Mouse (Mus musculus) Muller cell, postnatal 12 days (primary cell): ENCODE results near the gene Dab1.

Experiments
- DNase-seq: peaks from one replicate; pipeline ENCODE4 v3.0.0-alpha.2; 2015; ENCODE audit errors: inconsistent ontology term

The Dab1 gene

GRCm38 (mm10) chr4:104587826-104588225 is 968.7 kb downstream of the Dab1 start:
- DNase-seq = peak; percentile 71

- DNase-seq = no peak
Observed at GRCm38 (mm10) chr4:104596936-104597335, 977.8 kb downstream of the Dab1 start.

GRCm38 (mm10) chr4:104597490-104598465 is 978.6 kb downstream of the Dab1 start:
- DNase-seq = peak; percentile 95

- DNase-seq = no peak
Observed at GRCm38 (mm10) chr4:104602804-104603203, 983.6 kb downstream of the Dab1 start.

- no peak for DNase-seq
Observed at GRCm38 (mm10) chr4:104604298-104604697, 985.1 kb downstream of the Dab1 start.

GRCm38 (mm10) chr4:104606881-104607280 is 987.7 kb downstream of the Dab1 start:
- DNase-seq = peak; percentile 89

GRCm38 (mm10) chr4:104607636-104608035 is 988.5 kb downstream of the Dab1 start:
- peak; percentile 64 for DNase-seq

GRCm38 (mm10) chr4:104619452-104619851 is 1000.3 kb downstream of the Dab1 start:
- no peak for DNase-seq

GRCm38 (mm10) chr4:104625316-104625715 is 1006.2 kb downstream of the Dab1 start:
- no peak for DNase-seq

GRCm38 (mm10) chr4:104628708-104629107 is 1009.5 kb downstream of the Dab1 start:
- no peak for DNase-seq

- no peak for DNase-seq
Observed at GRCm38 (mm10) chr4:104637016-104637415, 1017.9 kb downstream of the Dab1 start.

GRCm38 (mm10) chr4:104640617-104641016 is 1021.5 kb downstream of the Dab1 start:
- DNase-seq = no peak

- peak; percentile 48 for DNase-seq
Observed at GRCm38 (mm10) chr4:104642761-104643469, 1023.8 kb downstream of the Dab1 start.

GRCm38 (mm10) chr4:104643534-104644356 is 1024.6 kb downstream of the Dab1 start:
- DNase-seq = peak; percentile 48

GRCm38 (mm10) chr4:104644357-104644630 is 1025.1 kb downstream of the Dab1 start:
- no peak for DNase-seq

GRCm38 (mm10) chr4:104644862-104645261 is 1025.7 kb downstream of the Dab1 start:
- no peak for DNase-seq

GRCm38 (mm10) chr4:104651761-104652160 is 1032.6 kb downstream of the Dab1 start:
- DNase-seq = peak; percentile 95

GRCm38 (mm10) chr4:104656728-104657127 is 1037.6 kb downstream of the Dab1 start:
- DNase-seq = no peak

GRCm38 (mm10) chr4:104662841-104663614 is 1043.9 kb downstream of the Dab1 start:
- DNase-seq = no peak

GRCm38 (mm10) chr4:104665553-104665952 is 1046.4 kb downstream of the Dab1 start:
- DNase-seq = no peak
